Mouse (Mus musculus) Patski (cell line): ENCODE measurements at regions not wholly inside any gene's neighbourhood (a gene's known extent, or its start where the extent isn't known, plus 50 kb on each side); places are given as distances from the start of the nearest gene placed in this dataset.
A peak's percentile ranks its signal among the peaks of the same experiment; 100 is the strongest.

Experiments
- ATAC-seq: fragments of 100-300 bp; one replicate; pipeline ENCODE4 v1.8.0; 2021
- CTCF ChIA-PET: fragments of 350-600 bp; sonication (Branson Sonifier 250); formaldehyde crosslinking; loops from one replicate; lab custom pipeline; 2022; ENCODE audit warnings: inconsistent platforms; lab: Charles Lee
- POLR2A ChIA-PET: fragments of 350-600 bp; sonication (Branson Sonifier 250); formaldehyde crosslinking; loops from one replicate; lab custom pipeline; 2022; ENCODE audit warnings: antibody characterized with exemption, inconsistent platforms; lab: Charles Lee
- DNase-seq: peaks from one replicate; pipeline ENCODE4 v3.0.0-alpha.2; 2011; ENCODE audit warnings: low read depth, low spot score
- H3K27me3 ChIP-seq: fragments of 371-371 bp; one replicate; pipeline ENCODE4 v1.5.1; 2021
- CTCF ChIP-seq: fragments of 100-300 bp; IDR thresholded peaks from one replicate; pipeline ENCODE4 v1.5.1; 2021
- in situ Hi-C: fragments of 300-500 bp; cut with MboI; formaldehyde crosslinking; loops from 3 replicates; pipeline ENCODE4 v1.11.1; 2018; ENCODE audit warnings: low pct_unique_long_range_greater_than_20kb, mixed read lengths

DNA sequence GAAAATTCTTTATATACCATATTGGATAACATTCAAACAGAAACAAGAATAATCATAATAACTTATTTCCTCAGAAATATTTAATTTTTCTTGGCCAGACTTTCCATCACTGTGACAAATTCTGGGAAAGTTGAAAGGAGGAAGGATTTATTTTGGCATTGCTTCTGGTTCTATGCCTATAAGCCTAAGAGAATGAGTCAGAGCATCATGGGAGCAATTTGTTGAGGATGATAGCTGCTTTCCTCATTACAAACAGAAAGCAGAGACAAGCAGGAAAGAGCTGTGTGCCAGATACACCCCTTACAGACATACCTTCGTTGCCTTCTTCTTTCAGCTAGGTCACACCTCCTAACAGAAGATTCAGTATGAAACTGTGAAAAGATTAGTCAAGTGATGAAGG, 115.3 kb downstream of the Rgs21 start:
- ChIA-PET CTCF (no interaction called here), POLR2A (no interaction called here)
- ATAC-seq (no peak), DNase-seq (no peak)
- H3K27me3 ChIP-seq: no peaks in the 10 kb centered on the region
- TF ChIP-seq CTCF: no peak
- in situ Hi-C loops: no loop called here

DNA sequence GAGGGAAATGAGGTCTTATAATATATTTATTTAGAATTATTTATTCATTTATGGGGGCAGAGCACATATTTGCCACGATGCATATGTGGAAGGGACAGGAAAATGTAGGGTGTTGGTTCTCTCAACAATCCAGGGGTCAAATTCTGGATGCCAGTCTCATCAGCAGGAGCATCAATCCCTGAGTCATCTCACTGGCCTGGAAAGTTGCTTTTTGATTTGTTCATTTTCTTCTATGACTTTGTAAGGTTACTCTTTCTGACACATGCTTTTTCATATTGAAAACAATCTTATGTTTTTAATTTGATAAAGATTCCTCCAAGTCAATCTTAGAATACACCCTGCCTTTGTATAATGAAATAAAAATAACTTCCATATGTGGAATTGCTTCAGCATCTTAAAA, 115.7 kb downstream of the Rgs21 start:
- no peak for ATAC-seq

DNA sequence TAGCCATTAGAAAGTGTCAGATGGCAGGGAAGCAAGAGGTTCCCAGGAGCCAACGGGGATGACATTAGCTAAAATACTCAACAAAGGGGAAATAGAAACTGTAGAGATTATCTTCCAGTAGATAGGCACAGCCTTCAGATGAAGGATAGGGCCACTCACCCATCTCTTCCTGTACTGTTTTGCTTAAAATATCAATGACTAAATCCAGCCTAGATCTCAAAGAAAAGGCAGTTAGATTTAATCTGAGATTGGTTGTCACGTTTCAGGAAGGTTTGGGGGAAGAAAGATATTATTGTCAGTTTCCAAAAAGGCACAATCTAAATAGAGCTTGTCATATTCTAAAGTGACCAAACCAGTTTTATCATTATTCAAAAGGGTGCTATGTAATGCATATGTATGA, 130.8 kb downstream of the Rgs21 start:
- DNase-seq (no peak), ATAC-seq (no peak)
- ChIA-PET POLR2A (no interaction called here), CTCF (no interaction called here)
- H3K27me3 ChIP-seq: peaks cover 6% of the 10 kb centered on the region
- in situ Hi-C loops: loop anchor here (25.0 kb wide), 1 partner anchor 276 kb away; no protein-coding TSS in a partner anchor
- TF ChIP-seq CTCF: no peak

More for the DNA sequence above, 115.7 kb downstream of the Rgs21 start:
- ChIA-PET POLR2A (no interaction called here), CTCF (no interaction called here)
- no peak for DNase-seq
- TF ChIP-seq CTCF: no peak
- in situ Hi-C loops: no loop called here
- no peaks in the 10 kb centered on the region for H3K27me3 ChIP-seq

DNA sequence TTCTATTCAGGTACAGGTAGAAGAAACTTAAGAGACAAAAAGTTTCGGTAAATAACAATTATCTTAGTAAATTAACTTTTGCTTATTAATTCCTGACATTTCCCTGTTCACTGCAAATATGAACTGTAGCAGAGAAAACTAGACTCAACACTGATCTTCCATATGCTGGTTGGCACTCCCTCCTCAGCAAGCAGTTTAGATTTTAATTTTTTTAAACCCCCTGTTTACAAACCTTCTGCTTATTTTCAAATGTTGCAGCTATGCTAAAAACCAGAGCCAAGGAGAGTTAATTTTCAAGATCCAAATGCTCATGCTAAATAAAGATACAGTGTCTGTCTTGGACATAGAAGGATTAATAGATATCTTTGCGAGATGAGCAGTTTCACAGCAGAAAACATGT, 134.7 kb downstream of the Rgs21 start:
- peaks cover 10% of the 10 kb centered on the region for H3K27me3 ChIP-seq
- no peak for TF ChIP-seq CTCF
- ChIA-PET CTCF (no interaction called here), POLR2A (no interaction called here)
- no peak for DNase-seq
- ATAC-seq: no peak
- in situ Hi-C loops: loop anchor here (25.0 kb wide), 1 partner anchor 279 kb away; no protein-coding TSS in a partner anchor

DNA sequence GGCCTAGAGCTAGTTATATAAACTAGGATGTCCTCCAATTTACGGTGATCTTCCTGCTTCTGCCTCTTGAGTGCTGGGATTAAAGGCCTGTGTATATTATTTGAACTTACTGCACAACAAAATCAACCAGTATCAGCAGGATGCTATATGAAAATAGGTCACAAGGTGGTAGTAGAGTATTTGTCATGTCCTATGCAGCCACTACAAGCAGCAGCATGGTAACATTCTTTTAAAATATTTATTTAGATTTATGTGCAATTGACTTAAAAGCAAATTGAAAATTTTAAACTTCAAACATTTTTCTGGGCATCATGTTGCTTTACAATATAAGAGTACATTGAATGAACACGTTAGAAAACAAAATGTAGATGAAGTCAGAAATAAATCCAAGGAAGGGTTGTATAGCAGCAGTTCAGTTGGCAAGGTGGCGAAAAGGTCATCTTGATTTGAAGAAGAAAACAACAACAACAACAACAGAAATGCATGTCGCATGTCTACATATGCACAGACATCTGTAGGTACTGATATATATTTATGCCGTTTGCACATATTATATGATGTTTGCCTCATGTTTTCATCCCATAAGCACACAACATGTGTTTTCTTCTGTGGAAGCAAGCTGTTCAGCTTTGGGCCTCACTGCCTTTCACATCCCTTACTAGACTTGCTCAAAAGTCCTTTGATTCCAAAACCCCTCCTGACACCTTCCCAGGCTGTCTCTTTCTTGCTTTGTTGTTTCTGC, 135.8 kb downstream of the Rgs21 start:
- POLR2A ChIA-PET: no interaction called here

DNA sequence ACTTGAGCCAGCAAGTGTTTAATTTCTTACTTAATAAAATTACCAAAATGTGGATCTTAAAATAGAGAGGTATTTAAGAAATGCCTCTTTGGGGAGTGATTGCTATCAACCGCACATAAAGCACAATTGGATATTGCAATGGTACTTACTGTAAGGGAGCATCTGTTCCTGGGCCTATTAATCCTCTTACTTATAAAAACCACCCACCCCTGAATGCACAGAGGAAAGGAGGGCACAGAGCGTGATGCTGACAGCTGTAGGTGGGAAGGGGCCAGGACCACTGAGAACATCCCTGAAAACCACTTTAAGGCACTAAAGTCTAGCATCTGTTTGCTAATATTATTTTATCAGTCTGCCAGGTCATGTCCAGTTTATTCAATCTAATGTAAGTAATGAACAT, 146.1 kb downstream of the Rgs21 start:
- no peak for TF ChIP-seq CTCF
- in situ Hi-C loops: no loop called here
- ATAC-seq (no peak), DNase-seq (no peak)
- H3K27me3 ChIP-seq: peaks cover 3% of the 10 kb centered on the region
- POLR2A ChIA-PET: no interaction called here
- CTCF ChIA-PET: interaction anchor here (1.8 kb wide), 1 partner anchor 14 kb away, joined by 8 read pairs; no protein-coding TSS in a partner anchor

More for the DNA sequence above, 135.8 kb downstream of the Rgs21 start:
- H3K27me3 ChIP-seq: peaks cover 10% of the 10 kb centered on the region
- in situ Hi-C loops: loop anchor here (25.0 kb wide), 1 partner anchor 281 kb away; no protein-coding TSS in a partner anchor
- ATAC-seq (no peak), DNase-seq (no peak)
- peak; percentile 43 for TF ChIP-seq CTCF
- CTCF ChIA-PET: no interaction called here

DNA sequence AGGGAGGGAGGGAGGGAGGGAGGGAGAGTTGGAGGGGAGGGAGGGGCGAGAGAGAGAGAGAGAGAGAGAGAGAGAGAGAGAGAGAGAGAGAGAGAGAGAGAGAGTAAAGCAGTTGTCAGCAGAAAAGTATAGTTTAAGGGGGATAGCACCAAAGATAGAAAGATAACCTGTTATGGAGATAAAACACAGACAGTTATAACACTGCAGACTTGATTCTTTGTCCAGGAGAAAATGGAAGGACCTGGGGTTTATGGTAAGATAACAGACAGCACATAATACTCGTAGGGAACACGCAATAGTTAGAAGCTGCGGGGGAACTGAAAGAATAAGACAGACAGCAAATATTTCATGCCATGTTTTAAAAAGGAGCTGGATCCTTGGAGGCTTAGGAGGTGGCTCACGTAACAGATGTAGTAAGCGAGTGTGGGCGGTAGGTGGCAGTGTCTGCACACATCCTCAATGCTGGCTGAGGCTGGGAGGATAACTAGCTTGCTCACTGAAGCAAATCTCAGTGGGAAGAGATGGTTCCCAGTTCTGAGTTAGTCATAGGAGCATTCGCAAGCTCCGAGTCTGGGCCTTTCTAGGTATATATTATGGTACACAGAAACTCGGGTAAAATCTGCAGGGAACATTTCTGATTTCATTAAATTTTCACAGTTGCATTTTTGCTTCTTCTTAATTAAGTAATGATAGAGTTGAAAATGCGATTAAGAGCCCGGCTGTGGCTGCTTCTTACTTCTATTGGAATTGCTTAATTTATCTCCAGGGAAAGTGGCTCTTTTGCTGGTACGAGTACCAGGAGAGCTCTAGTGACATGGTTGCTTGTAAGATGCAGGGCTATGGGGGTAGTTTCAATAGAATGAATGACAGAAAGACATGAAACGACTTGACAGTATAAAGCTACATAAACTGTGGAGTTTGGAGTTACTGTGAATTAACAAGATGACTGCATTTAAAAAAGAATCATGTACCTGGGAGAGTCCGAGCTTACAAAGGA, 157.6 kb upstream of the Rgs1 start:
- POLR2A ChIA-PET: no interaction called here
- DNase-seq (peak; percentile 35), ATAC-seq (peak; percentile 98)
- peak; percentile 94 for TF ChIP-seq CTCF
- in situ Hi-C loops: no loop called here
- peaks cover 19% of the 10 kb centered on the region for H3K27me3 ChIP-seq
- CTCF ChIA-PET: interaction anchor here (1.1 to 1.8 kb wide), 5 partner anchors 15 to 603 kb away, joined by 3 to 8 read pairs (median 4); no protein-coding TSS in a partner anchor

DNA sequence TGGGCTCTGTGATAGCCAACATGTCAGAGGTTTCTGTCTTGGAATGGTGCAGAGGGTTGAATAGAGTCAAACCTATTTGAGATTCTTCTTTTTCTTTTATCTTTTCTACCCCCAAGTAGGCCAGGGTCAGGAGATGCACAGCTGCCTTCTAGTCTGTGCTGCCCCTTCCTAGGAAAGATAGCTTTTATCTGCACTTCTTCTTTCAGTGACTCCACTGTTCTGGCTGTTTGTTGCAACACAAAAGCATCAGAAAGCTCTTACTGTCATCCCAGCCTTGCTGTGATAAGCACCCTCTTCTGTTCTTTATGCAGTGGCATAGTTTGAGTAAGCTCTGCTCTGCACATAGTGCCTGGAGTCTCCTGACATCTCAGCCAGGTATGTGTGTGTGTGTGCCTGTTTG, 156.7 kb upstream of the Rgs1 start:
- in situ Hi-C loops: no loop called here
- CTCF ChIA-PET: interaction anchor here (1.4 kb wide), 1 partner anchor 89 kb away, joined by 3 read pairs; no protein-coding TSS in a partner anchor

DNA sequence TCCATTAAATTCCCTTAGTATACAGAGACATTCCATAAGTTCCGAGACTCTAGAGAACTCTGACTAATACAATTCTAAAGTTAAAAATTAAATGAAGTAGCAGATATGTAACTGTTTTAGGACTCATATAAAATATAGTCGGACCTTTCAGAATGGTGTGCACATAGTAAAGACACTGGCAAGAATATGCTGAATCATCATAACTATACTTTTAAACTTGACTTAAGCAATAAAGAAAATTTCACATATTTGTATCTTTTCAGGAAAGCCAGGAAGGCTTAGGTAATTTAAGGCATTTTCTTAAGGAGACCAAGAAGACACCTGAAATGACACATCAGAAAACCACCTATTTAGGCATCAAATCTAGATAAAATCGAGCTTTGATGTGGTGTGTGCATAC, 156.0 kb upstream of the Rgs1 start:
- no peak for DNase-seq
- ATAC-seq: no peak
- ChIA-PET POLR2A (no interaction called here), CTCF (no interaction called here)
- peaks cover 17% of the 10 kb centered on the region for H3K27me3 ChIP-seq
- in situ Hi-C loops: no loop called here
- no peak for TF ChIP-seq CTCF

More for the DNA sequence above, 156.7 kb upstream of the Rgs1 start:
- DNase-seq: no peak
- no peak for TF ChIP-seq CTCF
- ATAC-seq: no peak
- peaks cover 19% of the 10 kb centered on the region for H3K27me3 ChIP-seq
- POLR2A ChIA-PET: no interaction called here

DNA sequence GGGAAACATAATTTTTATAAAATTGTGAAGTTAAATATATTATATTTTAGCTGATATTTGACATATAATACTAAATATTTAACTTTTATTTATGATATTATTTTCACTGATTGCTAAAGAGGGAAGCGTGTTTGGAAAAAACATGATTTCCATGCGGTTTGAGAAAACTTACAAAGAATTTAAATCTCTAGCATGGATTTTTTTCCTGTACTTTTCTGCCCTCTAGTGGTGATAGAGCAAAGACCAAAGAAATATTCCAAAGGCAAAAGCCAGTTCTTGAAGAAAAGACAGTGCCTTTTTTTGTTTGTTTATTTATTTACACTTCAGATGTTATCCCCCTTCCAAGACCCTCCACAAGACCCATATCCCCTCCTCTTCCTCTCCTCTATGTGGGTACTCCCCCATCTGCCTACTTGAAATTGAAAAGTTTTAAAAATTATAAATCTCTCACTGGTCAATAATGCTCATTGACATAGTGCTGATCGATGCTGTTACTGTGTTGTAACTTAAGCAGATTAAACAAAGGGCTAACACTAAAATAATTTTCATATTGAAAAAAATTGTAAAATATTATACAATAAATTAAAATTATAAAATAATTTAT, 131.1 kb upstream of the Rgs1 start:
- no peak for DNase-seq
- peak; percentile 46 for TF ChIP-seq CTCF
- in situ Hi-C loops: loop anchor here (10.0 kb wide), 4 partner anchors 135 to 575 kb away; partner anchors contain the start of genes Rgs1 and Rgs2
- ATAC-seq: no peak
- ChIA-PET POLR2A (no interaction called here), CTCF (interaction anchor here (1.7 to 2.4 kb wide), 2 partner anchors 142 to 182 kb away, joined by 3 to 14 read pairs; no protein-coding TSS in a partner anchor)
- no peaks in the 10 kb centered on the region for H3K27me3 ChIP-seq
